Mouse (Mus musculus) lung, postnatal 14 days (tissue): ENCODE results near the gene Lrp4.

ENCODE experiments used
- DNase-seq: peaks from one replicate; pipeline ENCODE4 v3.0.0; 2021

The Lrp4 gene

DNA sequence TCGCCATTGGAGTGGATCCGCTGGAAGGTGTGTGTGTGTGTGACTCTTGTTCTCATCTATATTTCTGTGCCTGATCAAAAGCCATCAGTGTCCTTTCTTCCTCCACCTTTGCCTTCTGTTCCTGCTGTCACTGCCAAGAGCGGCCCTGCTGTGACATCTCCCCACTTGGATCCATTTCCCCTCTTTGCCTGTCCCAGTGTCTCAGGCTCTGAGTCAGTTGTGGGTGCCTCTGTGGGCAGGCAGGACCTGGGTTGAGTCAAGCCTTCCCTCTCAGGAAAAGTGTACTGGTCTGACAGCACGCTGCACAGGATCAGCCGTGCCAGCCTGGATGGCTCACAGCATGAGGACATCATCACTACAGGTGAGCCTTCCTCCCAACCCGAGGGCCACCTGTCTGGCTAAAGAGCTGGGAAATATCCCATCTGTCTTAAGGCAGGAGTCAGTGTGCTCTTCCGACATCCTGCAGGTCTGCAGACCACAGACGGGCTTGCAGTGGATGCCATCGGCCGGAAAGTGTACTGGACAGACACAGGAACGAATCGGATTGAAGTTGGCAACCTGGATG, 34.8 kb downstream of the Lrp4 start:
- no peak for DNase-seq

DNA sequence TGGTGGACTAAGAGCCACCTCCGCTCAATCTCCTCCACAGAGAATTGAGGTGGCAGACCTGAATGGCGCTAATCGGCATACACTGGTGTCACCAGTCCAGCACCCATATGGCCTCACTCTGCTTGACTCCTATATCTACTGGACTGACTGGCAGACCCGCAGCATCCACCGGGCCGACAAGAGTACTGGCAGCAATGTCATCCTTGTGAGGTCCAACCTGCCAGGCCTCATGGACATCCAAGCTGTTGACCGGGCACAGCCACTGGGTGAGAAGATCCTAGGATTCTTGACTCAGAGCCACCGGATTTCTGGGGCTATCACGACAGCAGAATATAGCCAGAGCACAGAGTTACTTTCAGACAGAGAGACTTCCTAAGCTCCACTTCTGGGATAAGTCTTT, 36.7 kb downstream of the Lrp4 start:
- no peak for DNase-seq

DNA sequence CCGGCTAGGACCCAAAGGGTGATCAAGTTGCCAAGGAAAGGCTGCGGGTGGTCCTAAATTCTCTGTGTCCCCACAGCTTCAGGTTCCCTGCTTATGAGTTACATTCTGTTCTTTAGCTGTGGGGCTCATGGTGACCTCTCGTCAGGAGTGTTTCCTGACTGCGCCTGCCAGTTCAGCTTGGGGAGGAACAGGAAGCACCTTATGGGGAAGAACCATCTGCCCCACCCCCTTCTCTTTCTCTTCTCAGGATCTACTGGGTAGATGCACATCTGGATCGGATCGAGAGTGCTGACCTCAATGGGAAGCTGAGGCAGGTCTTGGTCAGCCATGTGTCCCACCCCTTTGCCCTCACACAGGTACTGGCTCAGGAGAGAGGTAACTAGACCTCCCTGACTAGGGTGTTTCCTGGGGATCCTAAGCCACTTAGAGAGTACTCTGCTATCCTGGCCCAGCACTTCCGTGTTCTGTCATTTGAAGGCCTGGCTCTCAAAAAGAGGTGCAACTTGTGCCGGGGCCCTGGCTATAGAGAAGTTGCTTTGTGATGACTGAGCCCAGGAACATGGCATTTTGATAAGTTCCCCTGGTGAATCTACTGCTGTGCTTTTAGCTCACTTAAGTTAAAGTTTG, 40.9 kb downstream of the Lrp4 start:
- DNase-seq, result no peak

DNA sequence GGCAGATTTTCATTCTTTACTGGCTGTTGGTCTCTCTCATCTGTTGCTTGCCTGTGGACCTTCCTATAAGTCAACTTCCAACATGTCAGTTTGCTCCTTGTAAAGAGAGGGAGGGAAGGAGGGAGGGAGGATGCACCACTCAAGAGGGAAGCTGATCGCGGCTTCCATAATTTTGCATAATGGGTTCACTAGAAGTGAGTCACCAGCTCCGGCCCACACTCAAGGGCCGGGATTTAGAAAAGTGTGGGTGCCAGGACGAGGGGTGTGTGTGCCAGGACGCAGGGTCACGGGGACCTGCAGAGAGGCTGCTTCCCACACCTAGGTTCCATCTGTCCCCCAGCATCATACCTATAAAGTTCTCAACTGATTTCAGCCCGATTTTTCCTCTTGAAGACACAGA, 50.8 kb downstream of the Lrp4 start:
- DNase-seq, result no peak

DNA sequence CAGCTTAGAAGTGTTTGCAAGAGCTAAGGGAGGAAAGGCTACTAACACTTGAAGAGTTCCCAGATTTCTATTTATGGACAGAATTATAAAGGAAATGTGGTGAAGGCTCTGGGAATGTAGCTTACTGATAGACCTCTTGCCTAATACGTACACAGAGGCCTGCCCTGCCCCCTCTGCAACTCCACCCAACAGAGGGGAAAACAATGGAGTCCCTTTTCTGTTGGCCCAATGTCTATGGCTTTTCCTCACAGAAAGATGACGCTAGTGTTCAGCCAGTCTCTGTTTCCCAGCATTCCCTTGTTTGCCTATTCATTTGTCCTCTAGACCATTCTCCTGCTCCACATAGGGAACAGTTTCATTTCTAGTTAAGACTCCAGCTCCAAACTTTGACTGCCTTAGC, 59.9 kb downstream of the Lrp4 start:
- DNase-seq, result peak; percentile 31

DNA sequence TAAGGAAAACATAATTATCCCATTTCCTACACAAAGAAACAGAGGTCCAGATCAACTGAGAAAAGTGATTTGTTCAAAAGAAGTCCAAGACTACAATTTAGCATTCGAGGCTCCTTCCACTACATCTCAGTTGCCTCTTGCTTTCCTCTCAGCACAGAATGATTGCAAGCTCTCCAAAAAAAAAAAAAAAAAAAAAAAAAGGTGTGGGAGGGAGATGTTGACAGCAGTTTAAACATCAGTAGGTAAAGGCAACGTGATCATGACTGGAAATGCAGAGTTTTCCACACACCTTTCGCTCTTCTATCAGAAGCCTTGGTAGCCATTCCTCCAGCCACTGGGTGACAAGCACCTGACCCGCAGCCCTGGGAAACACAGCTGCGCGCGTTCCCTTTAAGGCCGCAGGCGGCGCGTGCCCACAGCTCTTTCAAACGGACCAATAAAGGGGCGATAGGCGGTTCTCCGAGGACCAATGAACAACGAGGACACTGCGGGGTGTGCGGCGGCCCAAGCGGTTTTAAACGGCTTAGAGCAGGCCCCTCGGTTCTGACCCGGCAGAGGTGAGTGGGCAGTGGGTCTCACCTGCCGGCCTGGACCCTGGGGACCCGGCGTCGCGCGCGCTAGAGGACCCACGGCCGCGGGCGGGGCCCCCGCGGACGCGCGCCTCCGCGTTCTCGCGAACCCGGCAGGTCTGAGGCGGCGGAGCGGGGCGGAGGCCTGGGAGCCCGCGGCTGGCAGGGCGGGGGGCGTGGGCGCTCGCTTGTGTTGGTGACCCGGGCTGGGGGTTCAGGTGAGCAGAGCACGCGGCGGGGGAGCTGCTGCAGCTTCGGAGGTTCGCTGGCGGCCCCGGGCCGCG, 69.2 kb downstream of the Lrp4 start, which contains the start of gene Ckap5:
TSS of gene Ckap5 (plus strand) at position 469 of the 853 bp plus-strand sequence.
- peak; percentile 89 for DNase-seq

DNA sequence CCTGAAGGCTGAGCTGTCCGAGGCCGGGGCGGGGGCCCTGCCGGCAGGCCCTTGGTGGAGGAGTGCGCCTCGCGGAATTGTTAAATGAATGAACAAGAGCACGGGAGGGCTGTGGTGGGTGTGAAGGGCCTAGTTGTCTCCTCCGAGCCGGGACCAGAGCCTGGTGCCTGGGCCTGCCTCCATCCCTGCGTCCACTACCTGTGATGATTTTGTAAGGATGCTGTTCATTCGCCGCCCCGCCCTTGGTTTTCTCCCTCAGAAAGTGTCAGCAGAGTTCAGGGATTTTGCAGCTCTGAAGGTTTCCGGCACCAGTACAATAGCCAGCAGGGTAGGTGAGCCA, 69.8 kb downstream of the Lrp4 start:
- DNase-seq, result no peak

DNA sequence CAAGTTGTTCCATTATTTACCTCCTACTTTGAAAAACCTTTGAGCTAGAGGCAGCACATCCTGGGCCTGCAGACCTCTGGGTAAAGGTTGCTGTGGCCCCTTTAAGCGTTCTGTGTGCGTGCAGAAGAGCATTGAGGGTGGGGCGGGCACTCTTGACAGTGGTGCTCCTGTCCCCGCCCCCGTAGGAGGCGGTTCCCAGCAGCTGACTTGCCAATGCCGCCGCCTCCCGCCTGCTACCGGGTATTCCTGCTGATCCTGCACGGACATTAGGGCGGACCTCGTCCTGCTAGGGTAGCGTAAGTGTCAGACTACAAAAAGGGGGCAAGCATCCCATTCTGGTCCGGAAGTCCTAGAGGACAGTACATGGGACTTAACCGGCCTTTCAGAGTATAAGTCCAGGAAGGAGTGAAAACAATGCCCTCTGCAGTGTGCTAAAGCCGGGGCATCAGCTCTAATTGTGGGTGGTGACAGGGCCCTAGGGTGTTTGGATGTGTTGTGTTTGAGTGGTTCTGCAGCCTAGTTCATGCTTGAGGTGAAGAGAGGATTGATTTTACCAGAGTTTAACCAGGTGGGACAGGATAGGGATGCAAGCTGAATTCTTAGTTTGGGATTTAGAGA, 80.4 kb downstream of the Lrp4 start:
- DNase-seq, result peak; percentile 89
